Mouse (Mus musculus): Measurements from ENCODE around the gene Plac9a. TPM values are rescaled to one million over a fixed set of nuclear protein-coding genes. Genes with fewer than 3 reads are reported as not detected.

Gene Plac9a
- polyA plus RNA-seq, 1 experiment, result not detected

- TF ChIP-seq CTCF (IDR thresholded peaks at IDR 0.05; ENCODE audit: borderline replicate concordance, control insufficient read depth, extremely low read depth, insufficient read depth, low read length, poor library complexity) (no peak), POLR2A (IDR thresholded peaks at IDR 0.05; ENCODE audit: control insufficient read depth, extremely low read depth, insufficient read depth, low read length, poor library complexity) (no peak)
- H3K4me3 ChIP-seq (ENCODE audit: control insufficient read depth, insufficient read depth, low read length), result no peak overlapping the region
- H3K4me1 ChIP-seq (replicated peaks; ENCODE audit: control insufficient read depth, insufficient read depth, low read length), result peaks cover 7% of the 10 kb centered on the region
- no peaks in the 10 kb centered on the region for H3K27me3 ChIP-seq (ENCODE audit: control insufficient read depth, insufficient read depth, low read length)
- H3K27ac ChIP-seq (ENCODE audit: control insufficient read depth, insufficient read depth, low read length), result no peak overlapping the region
- no peaks in the 10 kb centered on the region for H3K36me3 ChIP-seq (ENCODE audit: control insufficient read depth, insufficient read depth, low read length)
- no peak for DNase-seq
- 93% methylated on average over 8 of the region's 8 CpGs for WGBS
Observed at GRCm38 (mm10) chr14:25838411-25838810, 64.5 kb downstream of the Plac9a start.

Other genes with a start within 250 kb of the Plac9a start
- gene Ppif, start 208.9 kb downstream of the Plac9a start, polyA plus RNA-seq (2012; rRNA removed), result 105 and 108 TPM in 2 replicates
- gene Zcchc24, start 134.1 kb downstream of the Plac9a start, polyA plus RNA-seq (2012; rRNA removed), result 26.2 and 28.9 TPM in 2 replicates
- 113 and 122 TPM in 2 replicates for gene Anxa11, start 60.9 kb downstream of the Plac9a start, polyA plus RNA-seq (2012; rRNA removed)
- 2.4 and 3.5 TPM in 2 replicates for gene Tmem254a, start 24.6 kb upstream of the Plac9a start, polyA plus RNA-seq (2012; rRNA removed)
- gene Cphx1, start 35.2 kb upstream of the Plac9a start, polyA plus RNA-seq (2012; rRNA removed), result not detected in 2 replicates
- gene Duxbl1, start 75.5 kb upstream of the Plac9a start, polyA plus RNA-seq (2012; rRNA removed), result 0.54 and 0.82 TPM in 2 replicates
- gene Gm9780, start 139.6 kb upstream of the Plac9a start, polyA plus RNA-seq (2012; rRNA removed), result 49.9 and 59.0 TPM in 2 replicates
- 19.0 and 27.1 TPM in 2 replicates for gene Tmem254c, start 164.3 kb upstream of the Plac9a start, polyA plus RNA-seq (2012; rRNA removed)
- gene Cphx2, start 178.4 kb upstream of the Plac9a start, polyA plus RNA-seq (2012; rRNA removed), result not detected in 2 replicates
- not detected in 2 replicates for gene Cphx3, start 179.2 kb upstream of the Plac9a start, polyA plus RNA-seq (2012; rRNA removed)
- 0.22 and 1.4 TPM in 2 replicates for gene Duxbl2, start 215.2 kb upstream of the Plac9a start, polyA plus RNA-seq (2012; rRNA removed)

Measured in thymus, adult 2 months (tissue).